Mouse (Mus musculus): ENCODE data around the gene Atcay.
A peak's percentile ranks its signal among the peaks of the same experiment; 100 is the strongest.
"Not testable (repeated sequence)": the region's sequence is repeated elsewhere in the genome, so short reads cannot be mapped to it uniquely, and the experiment has no call there.

Gene Atcay

DNA sequence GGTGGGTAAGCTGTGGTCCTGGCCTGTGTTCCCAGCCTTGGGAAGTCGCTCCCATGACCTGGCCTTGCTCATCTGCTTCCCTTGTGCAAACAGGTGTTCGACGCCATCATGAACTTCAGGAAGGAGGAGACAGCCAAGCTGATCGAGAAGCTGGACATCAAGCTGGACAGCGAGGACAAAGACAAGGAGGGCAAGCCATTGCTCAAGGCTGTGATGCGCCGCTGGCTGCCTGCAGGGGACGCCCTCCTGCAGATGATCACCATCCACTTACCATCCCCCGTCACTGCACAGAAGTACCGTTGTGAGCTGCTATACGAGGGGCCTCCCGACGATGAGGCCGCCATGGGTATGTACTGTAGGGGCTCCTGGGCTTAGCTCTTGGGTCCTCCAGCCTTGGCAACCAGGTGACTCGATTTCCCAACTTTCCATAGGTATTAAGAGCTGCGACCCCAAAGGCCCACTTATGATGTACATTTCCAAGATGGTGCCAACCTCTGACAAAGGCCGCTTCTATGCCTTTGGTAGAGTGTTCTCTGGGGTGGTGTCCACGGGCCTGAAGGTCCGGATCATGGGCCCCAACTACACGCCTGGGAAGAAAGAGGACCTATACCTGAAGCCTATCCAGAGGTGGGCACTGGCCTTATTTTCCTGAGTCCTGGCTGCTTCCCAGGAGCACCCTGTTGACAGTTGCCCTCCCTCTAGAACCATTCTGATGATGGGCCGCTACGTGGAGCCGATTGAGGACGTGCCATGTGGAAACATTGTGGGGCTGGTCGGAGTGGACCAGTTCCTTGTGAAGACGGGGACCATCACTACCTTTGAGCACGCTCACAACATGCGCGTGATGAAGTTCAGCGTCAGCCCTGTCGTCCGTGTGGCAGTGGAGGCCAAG lies 50.9 kb downstream of the Atcay start:
- DNase-seq (ENCODE audit: low spot score in 2 of 2), result no peak

DNA sequence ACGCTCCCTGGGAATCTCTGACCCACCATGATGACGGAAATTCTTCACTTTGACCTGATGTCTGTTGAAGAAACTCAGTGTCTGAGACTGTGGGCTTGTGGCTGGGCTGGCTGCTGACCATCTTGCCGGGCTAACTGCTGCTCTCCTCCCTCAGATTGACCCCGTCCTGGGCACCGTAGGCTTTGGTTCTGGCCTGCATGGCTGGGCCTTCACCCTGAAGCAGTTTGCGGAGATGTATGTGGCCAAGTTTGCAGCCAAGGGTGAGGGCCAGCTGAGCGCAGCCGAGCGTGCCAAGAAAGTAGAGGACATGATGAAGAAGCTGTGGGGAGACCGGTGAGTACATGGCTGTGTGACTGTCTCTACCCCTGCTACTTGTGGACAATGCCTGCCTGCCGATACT lies 51.7 kb downstream of the Atcay start:
- DNase-seq (ENCODE audit: low spot score in 2 of 2), result no peak

DNA sequence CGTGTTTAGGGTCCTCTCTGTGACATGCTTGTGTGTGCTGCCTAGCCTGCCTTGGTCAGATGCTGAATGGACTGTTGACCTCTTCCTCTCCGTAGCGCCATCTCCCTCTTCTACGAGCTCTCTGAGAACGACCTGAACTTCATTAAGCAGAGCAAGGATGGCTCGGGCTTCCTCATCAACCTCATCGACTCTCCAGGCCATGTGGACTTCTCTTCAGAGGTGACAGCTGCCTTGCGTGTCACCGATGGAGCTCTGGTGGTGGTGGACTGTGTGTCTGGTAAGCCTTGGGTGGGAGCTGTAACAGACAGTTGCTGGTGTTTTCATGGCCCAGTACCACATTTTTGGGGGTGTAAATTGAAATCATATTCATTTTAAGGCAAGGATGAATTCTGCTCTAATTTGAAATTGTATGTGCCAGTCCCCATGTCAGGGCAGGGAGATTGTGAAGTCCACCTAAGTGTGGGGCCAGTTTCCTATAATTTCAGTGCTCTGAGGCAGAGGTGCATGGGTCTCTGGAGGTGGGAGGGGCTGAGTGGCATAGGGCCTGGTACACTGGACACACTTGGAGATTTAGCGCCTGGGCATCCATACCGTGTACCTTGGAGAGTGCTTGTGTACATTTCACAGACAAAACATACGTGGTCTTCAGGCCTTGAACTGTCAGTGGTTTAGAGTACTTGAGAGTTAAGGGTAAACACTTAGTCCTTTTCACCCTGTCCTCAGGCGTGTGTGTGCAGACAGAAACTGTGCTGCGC lies 52.5 kb downstream of the Atcay start:
- DNase-seq (ENCODE audit: low spot score in 2 of 2), result no peak

DNA sequence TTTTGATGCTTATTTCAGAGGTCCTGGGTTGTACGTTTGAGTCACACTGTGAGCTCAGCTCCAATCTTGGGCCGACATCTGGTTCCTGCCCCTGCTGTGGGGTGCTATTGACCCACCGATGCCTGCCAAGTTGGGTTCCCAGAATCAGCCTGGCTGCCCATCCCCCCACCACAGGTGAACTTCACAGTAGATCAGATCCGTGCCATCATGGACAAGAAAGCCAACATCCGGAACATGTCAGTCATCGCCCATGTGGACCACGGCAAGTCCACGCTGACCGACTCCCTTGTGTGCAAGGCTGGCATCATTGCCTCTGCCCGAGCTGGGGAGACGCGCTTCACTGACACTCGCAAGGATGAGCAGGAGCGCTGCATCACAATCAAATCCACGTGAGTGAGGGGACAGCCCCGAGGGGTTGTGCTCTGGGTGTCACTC lies 53.1 kb downstream of the Atcay start:
- no peak for DNase-seq (ENCODE audit: low spot score in 2 of 2)

DNA sequence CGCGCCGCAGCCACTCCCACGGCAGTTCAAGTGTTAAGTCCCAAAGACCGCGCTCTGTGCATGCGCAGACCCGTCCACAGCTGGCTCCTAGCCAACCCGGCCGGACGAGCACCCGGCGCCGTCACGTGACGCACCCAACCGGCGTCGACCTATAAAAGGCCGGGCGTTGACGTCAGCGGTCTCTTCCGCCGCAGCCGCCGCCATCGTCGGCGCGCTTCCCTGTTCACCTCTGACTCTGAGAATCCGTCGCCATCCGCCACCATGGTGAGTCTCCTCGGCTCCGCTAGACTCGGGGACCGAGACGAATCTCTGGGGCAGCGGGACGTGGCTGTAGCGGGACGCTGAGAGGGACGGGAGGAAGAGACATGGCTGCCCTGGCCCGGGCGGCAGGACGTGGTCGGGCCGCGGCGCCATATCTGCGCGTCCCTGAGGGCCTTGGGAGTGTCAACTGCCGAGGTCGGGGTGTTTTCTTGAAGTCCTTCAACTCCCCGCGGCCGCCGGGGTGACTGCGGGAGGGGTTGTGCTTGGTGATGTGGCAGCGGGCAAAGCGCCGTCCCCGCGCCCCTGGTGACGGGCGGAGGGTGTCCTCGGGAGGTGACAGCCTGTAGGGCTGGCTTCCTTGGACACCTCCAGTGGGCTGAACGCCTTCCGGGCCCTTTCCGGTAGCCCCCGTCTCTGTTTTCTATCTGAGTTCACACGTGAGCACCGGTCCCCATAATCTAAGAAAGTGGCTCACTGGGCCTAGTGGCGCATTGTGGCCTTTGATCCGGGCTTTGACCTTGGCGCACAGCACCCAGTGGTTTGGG lies 54.0 kb downstream of the Atcay start, which contains the start of gene Eef2:
Eef2 (plus strand) TSS at position 166 of the 806 bp plus-strand sequence.
- peak; percentile 97 to 98 for DNase-seq (ENCODE audit: low spot score in 2 of 2)

DNA sequence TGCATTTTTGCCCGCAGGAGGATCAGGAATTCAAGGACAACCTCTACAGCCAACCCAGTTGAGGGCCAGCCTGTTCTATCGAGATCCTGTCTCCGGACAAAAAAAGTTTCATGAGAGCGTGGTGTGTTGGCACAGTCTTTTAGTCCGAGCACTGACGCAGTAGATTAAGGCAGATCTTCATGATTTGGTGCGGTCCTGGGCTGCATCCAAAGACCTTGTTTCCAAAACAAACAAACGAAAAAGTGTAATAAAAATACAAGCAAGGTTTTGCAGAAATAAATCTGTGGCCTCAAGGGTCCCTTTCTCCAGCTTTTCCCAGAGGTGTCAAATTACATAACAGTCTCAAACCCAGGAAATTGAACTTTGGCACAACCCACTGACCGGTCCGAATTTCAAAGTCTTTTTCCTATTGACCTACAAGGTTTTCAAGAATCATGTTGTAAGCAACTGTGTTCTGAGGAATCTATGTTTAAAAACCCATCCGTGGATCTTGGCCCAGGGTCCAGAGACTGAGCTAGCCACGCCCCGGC lies 54.6 kb downstream of the Atcay start:
- DNase-seq (ENCODE audit: low spot score in 2 of 2), result no peak

DNA sequence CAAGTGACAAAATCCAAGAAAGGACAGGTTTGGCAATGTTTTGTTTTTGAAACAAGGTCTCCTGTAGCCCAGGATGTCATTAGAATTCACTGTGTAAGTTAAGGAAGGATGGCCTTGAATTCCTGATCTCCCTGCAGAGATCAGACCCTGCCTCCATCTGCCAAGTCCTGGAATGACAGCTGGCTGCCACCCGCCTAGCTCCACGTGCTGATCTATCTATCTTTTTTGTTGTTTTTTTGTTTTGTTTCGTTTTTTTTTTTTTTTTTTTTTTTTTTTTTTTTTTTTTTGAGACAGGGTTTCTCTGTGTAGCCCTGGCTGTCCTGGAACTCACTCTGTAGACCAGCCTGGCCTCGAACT lies 55.3 kb downstream of the Atcay start:
- DNase-seq (ENCODE audit: low spot score in 2 of 2), result not testable (repeated sequence)

DNA sequence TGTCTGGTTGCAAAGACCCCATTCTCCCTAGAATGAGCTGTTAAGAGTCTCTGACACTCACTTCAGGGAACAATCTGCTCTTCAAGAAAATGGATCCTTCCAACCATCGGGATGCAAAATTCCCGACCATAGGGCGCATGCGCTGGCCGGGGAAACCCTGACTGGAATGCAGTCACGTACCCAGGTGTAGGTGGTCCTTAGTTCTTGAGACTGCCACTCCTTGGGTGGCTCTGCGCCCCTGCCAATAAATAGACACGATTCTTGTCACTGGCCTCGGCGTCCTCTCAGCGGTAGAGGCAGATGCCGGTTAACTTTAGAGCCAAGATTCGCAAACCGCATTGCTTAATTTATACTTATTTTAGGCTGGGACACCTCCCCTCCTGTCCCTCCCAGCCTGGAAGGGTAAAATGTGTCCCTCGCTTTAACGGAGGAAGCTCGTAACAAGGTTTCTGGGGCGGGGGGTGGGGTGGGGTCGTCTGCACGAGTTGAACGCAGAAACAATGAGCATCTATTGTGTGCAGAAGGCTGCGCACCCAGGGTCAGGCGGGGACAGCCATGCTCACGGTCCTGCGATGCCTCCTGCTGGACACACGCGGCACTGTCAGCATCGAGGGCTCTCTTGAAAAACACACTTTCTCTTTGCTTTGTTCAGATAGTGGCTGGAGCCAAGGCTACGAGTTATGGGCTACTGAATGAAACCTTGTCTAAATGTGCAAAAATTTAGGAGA lies 55.9 kb downstream of the Atcay start:
- peak; percentile 84 to 89 for DNase-seq (ENCODE audit: low spot score in 2 of 2)

DNA sequence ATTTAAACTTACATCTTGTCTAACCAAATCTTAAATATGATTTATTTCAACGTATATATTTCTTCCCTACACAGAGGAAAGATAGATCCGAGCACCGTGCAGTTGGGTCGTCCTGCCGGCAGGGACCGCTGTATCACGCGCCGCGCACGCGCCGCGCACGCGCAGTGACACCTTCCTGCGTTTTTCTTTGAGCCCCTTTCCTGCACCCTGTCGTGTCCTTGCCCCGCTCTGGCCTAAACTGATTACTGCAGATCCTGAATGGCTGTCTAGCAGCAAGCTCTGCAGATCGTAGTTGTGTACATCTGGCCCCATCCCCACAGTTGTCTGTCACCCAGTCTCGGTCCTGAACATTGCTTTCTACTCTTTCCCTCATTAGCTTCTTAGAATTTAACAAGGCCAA lies 57.5 kb downstream of the Atcay start:
- peak; percentile 78 to 84 for DNase-seq (ENCODE audit: low spot score in 2 of 2)

DNA sequence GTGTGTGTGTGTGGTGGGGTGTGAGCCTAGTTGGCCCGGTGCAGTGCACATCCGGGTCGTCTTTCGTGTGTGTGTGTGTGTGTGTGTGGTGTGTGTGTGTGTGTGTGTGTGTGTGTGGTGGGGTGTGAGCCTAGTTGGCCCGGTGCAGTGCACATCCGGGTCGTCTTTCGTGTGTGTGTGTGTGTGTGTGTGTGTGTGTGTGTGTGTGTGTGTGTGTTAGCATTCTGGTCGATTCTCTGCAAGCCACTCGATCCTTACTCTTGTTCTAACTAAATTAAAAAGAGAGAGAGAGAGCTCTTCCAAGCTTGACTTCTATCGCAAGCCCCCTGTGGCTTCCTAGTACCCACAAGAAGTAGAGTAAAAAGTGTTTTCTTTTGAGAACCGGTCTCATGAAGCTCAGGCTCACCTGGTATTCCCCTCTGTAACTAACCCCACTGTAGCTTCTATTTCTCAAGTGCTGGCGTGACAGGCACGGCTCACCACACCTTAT lies 61.2 kb downstream of the Atcay start:
- DNase-seq (ENCODE audit: low spot score in 2 of 2), result peak; percentile 72

DNA sequence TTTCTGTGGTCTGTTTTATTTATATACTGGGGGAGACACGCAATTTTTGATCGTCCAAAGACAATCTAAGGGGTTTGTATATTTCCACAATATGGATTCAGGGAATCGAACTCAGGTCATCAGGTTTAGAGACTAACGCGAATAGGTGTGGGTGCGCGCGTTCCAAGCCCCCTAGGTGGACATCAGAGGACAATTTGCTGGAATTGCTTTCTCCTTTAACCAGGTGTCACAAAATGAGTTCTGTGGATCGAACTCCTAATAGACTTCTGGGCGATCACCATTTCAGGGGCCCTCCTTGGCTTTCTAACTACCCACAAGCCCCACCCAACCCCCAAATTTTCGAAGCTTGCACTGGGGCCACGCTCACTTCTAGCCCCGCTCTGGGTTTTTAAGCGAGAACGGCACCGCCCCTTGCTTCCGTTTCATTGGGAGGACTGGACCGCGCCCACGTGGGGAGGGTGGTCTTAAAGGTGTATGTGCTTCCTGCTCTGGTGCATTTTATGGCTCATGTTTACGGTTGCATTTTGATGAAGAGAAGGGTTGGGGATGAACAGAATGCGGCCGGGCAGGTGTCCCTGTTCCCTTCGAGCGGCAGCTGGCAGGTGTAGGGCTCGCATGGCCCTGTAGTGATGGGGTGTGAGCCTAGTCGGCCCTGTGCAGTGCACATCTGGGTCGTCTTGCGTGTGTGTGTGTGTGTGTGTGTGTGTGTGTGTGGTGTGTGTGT lies 62.0 kb downstream of the Atcay start:
- peak; percentile 85 to 89 for DNase-seq (ENCODE audit: low spot score in 2 of 2)

DNA sequence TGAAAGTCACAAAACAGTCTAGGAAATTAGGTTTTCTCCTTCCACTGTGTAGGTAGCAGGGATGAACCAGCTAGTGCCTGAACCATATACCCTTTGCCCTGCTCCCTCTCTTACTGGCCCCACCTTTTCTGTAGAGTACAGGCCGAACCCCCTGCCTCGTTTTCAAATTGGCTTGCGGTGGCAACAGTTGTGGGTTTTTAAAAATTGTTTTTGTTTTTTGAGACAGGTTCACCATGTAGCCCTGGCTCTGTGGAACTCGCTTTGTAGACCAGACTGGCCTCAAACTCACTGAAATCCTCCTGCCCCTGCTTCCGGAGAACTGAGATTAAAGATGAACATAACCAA lies 62.6 kb downstream of the Atcay start:
- no peak for DNase-seq (ENCODE audit: low spot score in 2 of 2)

DNA sequence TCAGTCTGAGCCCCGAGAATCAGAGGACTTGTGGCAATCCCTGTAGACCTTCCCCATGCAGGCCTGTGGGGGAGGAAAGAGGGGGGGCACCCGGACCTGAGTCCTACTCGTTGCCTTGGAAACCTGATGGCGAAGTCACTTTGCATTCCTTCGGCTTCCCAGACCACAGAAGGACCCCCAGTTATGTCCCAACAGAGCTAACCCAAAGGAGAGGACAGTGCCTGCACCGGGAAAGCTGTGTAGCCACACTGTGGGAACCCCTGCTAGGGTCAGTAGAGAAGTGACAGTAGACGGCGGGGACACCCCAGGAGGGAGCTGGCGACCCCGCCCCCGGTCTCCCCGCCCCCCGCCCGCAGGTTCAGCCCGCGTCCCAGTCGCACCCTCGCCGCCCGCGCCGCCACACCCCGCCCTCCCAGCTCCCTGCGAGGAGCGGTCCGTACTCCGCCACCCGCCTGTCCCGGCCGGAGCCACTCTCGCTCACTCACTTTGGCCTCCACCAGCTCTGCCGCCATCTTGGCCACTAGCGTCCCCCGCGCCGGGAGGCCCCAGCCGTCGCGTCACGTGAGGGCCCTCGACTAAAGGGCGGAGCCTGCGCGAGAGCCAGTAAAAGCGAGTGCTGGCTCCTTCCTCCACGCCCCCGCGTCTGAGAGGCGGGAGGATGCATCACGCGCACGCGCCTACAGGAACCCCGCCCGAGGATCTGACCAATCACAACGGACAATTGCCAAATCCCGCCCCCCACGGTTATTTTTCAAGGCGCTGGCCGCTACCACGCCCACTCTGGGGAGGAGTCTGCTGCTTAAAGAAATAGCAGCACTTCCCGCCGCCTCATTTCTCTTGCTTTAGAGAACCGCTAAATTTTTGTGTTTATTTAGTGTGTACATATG lies 63.2 kb downstream of the Atcay start, which contains the start of gene Pias4:
Pias4 (minus strand) TSS at position 724 of the 887 bp plus-strand sequence.
- DNase-seq (ENCODE audit: low spot score in 2 of 2), result peak; percentile 100

DNA sequence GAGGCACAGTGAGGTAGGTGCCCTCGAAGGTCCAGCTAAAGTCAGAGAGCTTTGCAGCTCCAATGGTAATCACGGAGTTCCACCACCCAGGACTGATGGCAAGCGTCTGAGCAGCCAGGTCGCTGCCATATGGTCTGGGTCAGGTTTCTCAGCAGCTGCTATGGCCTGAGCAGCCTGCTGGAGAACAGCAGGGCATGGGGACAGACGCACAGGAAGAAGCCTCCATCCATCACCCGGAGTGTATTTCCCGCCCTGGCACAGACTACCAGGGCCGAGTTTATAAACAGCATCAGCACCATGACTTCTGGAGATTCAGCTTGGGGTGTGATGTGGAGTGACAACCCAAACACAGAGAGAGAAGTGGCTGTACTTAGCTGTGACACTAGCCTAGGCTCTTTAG lies 65.5 kb downstream of the Atcay start:
- no peak for DNase-seq (ENCODE audit: low spot score in 2 of 2)

DNA sequence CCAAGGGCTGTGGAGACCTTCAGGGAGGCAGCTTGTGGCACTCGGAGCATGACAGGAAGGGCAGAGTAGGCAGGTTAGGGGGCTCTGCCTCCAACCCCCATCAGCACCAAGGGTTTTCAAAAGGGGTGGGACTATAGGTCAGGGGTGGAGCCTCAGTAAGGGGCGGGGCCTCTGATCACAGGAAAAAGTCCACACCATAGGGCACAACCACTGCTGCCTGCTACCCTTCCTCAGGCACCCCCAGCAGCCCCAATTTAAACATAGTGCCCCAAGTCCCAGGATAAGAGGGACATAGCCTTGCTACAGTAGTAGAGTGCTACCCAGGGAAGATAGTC lies 68.3 kb downstream of the Atcay start:
- no peak for DNase-seq (ENCODE audit: low spot score in 2 of 2)

DNA sequence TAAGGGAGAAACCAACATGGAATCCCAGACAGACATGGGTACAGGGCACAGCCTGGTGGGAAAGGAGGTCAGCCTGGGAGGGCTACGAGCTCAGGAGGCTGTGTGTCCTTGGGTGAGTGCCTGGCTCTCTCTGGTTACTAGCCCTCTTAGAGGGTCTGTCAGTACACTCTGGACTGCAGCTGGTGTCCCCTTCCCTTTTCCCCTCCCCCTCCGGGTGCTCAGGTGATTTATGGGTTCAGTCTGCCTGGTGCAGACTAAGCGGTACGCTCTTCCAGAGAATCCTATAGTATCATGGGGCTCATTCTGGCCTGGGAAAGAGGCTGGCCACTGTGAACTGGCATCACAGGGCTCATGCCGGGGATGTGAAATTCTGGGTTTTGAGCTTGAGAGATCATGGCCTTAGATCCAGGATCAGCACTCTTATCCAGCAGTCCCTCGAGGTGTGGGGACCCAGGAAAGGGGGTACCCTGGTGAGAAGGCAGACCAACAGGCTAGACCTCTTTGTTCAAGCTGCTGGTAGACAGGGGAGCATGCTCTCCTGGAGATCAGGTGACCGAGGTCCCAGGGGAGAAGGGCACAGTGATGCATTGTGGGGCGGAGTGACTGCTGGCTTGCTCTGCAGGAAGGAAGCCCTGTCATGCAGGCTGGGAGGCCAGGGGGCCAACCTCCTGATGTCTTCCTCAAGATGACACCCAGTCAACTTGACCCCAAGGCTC lies 68.9 kb downstream of the Atcay start:
- DNase-seq (ENCODE audit: low spot score in 2 of 2), result peak in 1 of 2 experiments; percentile 92

DNA sequence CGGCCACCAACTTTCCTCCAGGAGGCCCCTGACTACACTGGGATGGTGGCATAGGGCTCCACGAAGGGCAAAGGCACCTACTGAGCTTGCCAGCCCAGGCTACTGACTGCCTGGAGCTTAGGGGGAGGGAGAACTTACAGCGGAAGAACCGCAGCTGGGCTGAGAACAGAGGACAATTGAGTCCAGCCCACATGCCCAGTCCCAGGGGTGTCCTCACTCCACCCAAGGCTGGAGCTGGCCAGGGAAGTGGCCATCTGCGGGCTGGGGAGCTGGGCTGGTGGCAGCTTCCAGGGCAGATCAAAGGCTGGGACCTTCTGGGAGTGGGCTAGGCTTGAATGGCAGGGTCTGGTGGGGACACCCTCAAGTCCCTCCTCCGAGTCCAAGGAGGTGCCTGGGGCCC lies 75.9 kb downstream of the Atcay start:
- DNase-seq (ENCODE audit: low spot score in 2 of 2), result no peak

Measured in natural killer cell, adult 2 months (primary cell).